Comparison of ENCODE assay signal across 11 mouse cellular contexts in the genomic region with DNA sequence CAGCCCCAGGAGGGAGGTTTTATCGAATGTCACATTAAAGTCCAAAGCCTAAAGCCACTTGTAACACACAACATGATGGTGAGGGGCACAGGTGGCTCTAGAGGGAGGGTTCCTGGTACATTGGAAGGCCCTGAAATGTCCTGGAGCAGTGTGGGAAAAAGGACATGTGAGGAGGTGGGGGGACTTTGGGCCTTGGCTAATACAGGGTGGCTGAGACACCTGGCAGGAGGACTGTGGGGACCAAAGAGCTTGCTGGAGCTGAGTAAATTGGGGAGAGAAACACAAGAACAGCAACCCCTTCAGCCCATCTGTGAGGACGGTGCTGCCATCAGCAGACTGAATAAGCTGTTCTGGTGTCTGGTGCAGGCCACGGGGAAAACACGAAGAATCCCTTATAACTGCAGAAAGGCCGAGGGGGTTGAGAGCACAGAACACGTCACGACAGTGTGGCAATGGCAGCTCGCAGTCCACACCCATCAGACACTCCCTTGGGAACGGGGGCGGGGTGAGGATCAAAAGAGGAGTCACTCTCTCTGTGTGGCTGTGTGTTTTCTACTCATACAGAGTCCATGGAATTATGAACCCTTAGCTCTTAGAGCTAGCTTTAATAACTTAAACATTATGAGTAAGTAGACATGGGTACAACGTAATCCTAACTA.
"Had no signal": no experiment of that assay in that cellular context is flagged by ENCODE, and none has a peak within 500 bp of the region (broad histone marks: within the 10 kb centered on the region; RNA-seq: fewer than 3 reads in every experiment).

No protein-coding gene starts in this region.

- H3K9ac ChIP-seq: limb, embryonic 13.5 days; midbrain, embryonic 15.5 days; neural tube, embryonic 12.5 days had no signal

- H3K4me1 ChIP-seq: midbrain, embryonic 15.5 days had no signal

- H3K9me3 ChIP-seq: limb, embryonic 13.5 days; midbrain, embryonic 15.5 days; neural tube, embryonic 12.5 days had no signal

- H3K4me3 ChIP-seq: limb, embryonic 13.5 days; midbrain, embryonic 15.5 days; neural tube, embryonic 12.5 days had no signal

- H3K36me3 ChIP-seq: limb, embryonic 13.5 days; midbrain, embryonic 15.5 days; neural tube, embryonic 12.5 days had no signal

- DNase-seq: kidney, adult 9 months; kidney, postnatal 36 days; left cerebral cortex, postnatal 4 days; lung, adult 18-20 months; thymus, adult 2 months; thymus, postnatal 25 days had no signal

- ATAC-seq: midbrain, embryonic 15.5 days had no signal

- H3K27ac ChIP-seq: kidney, postnatal 0 days; limb, embryonic 13.5 days; midbrain, embryonic 15.5 days; neural tube, embryonic 12.5 days had no signal

- H3K27me3 ChIP-seq: limb, embryonic 13.5 days; midbrain, embryonic 15.5 days; neural tube, embryonic 12.5 days had no signal

- H3K4me2 ChIP-seq: limb, embryonic 13.5 days; liver, embryonic 11.5 days; midbrain, embryonic 15.5 days; neural tube, embryonic 12.5 days had no signal
